Mouse (Mus musculus): ENCODE data around the gene Hcrt.

DNA sequence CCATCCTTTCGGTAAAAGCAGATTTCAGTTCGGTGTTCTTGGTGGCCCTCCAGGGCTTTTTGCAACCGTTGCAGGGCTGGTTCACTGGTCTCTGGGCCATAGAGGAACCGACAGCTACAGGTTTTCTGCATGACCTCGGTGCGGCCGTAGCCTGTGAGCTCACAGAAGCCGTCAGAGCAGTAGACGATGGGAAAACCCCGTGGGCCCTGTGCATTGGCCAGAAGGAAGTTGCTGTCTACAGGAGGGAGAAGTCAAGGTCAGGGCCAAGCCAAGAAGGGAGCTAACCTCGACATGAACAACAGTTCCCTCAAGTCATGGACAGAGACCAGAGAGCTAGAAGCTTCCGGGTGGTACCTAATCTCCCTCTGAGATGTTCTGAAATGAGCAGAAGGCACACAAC is 5.2 kb downstream of the Hcrt start:
- no peak for TF ChIP-seq CTCF (IDR thresholded peaks at IDR 0.05; ENCODE audit: control insufficient read depth, insufficient read depth, insufficient read length)
- no peak for TF ChIP-seq USF1 (IDR thresholded peaks at IDR 0.05; ENCODE audit: low read depth)

Measured in C2C12 (cell line).